Mouse (Mus musculus) lung, postnatal 0 days (tissue): Measurements from ENCODE around the gene Nrxn1.

ENCODE experiments used
- CTCF ChIP-seq: IDR thresholded peaks from 2 replicates; pipeline ENCODE4 v1.5.1; 2016; ENCODE audit warnings: antibody characterized with exemption, mild to moderate bottlenecking
- EP300 ChIP-seq: IDR thresholded peaks from 2 replicates; pipeline ENCODE4 v1.6.1; 2016; ENCODE audit warnings: antibody characterized with exemption, mild to moderate bottlenecking, control low read depth

GRCm38 (mm10) chr17:90452770-90453169 lies 640.1 kb downstream of the Nrxn1 start:
- no peak for TF ChIP-seq EP300
- no peak for TF ChIP-seq CTCF
